In genomic region chr14:8218238-8218637, GRCm38 (mm10) we compare ENCODE assay signal across 9 mouse cellular contexts. TPM values are rescaled to one million over a fixed set of nuclear protein-coding genes. Genes with fewer than 3 reads are reported as not detected.
DNase-seq lines count a peak whose midpoint lies in the region; ATAC-seq and TF ChIP-seq lines count a peak whose summit lies in the region.
"Had no signal": no experiment of that assay in that cellular context is flagged by ENCODE, and none has a peak within 500 bp of the region (broad histone marks: within the 10 kb centered on the region; RNA-seq: fewer than 3 reads in every experiment).

No protein-coding gene starts in this region.

- H3K9me3 ChIP-seq in forebrain, embryonic 11.5 days (ENCODE audit: control insufficient read depth, low read length) = no peaks in the 10 kb centered on the region
- H3K9me3 ChIP-seq in embryonic facial prominence, embryonic 10.5 days = no peaks in the 10 kb centered on the region

- DNase-seq in kidney, adult 2 months = no peak
- DNase-seq in kidney, adult 8-10 months = no peak
- peak; percentile 53 for DNase-seq in R1 (ENCODE audit: low read depth, low spot score)
- no peak for DNase-seq in forebrain, embryonic 11.5 days (ENCODE audit: low spot score)
- peak; percentile 9 for DNase-seq in kidney, postnatal 14 days
- DNase-seq in embryonic facial prominence, embryonic 10.5 days (ENCODE audit: low spot score) = no peak
- DNase-seq in left cerebral cortex, postnatal 4 days = no peak
- DNase-seq: gastrocnemius, postnatal 14 days had no signal

- peaks cover 30% of the 10 kb centered on the region for H3K4me1 ChIP-seq in kidney, adult 2 months (ENCODE audit: control insufficient read depth, insufficient read depth, low read length)
- peaks cover 2% of the 10 kb centered on the region; the same call in 1 of the 2 replicates for H3K4me1 ChIP-seq in forebrain, embryonic 11.5 days (replicated peaks; ENCODE audit: control insufficient read depth, insufficient read depth, low read length)
- H3K4me1 ChIP-seq in embryonic facial prominence, embryonic 10.5 days = peaks cover 38% of the 10 kb centered on the region

- no peaks in the 10 kb centered on the region; the same call in 1 of the 2 replicates for H3K36me3 ChIP-seq in kidney, adult 2 months (ENCODE audit: control insufficient read depth, insufficient read depth, low read length)
- H3K36me3 ChIP-seq in forebrain, embryonic 11.5 days (ENCODE audit: control insufficient read depth, insufficient read depth, low read length) = peaks cover 5% of the 10 kb centered on the region
- peaks cover 10% of the 10 kb centered on the region for H3K36me3 ChIP-seq in embryonic facial prominence, embryonic 10.5 days (replicated peaks)

- no peak overlapping the region for H3K9ac ChIP-seq in forebrain, embryonic 11.5 days (ENCODE audit: low read length)

- TF ChIP-seq POLR2A in kidney, adult 2 months (IDR thresholded peaks at IDR 0.05; ENCODE audit: low read depth, low read length) = no peak

- H3K4me2 ChIP-seq in forebrain, embryonic 11.5 days (ENCODE audit: low read depth, low read length, severe bottlenecking) = no peak overlapping the region

- intact Hi-C loops in left cerebral cortex, postnatal 4 days (cut with DNase I) = loop anchor here (10.0 kb wide), 1 partner anchor 87 kb away; no protein-coding TSS in a partner anchor

- no peak for TF ChIP-seq CTCF in kidney, adult 2 months (conservative IDR thresholded peaks at IDR 0.05; ENCODE audit: insufficient read depth, insufficient read length, low read depth, low read length)

- peak overlapping the region; percentile 82 for H3K27ac ChIP-seq in kidney, adult 2 months (ENCODE audit: insufficient read depth, low read depth, low read length)
- peak overlapping the region; percentile 68; the same call in 1 of the 2 replicates for H3K27ac ChIP-seq in forebrain, embryonic 11.5 days (ENCODE audit: low read depth, low read length)
- H3K27ac ChIP-seq in embryonic facial prominence, embryonic 10.5 days (replicated peaks) = no peak overlapping the region

- WGBS in kidney, adult 2 months = 47% methylated on average over 7 of the region's 7 CpGs
- 29% methylated on average over 7 of the region's 7 CpGs for WGBS in forebrain, embryonic 11.5 days
- WGBS in embryonic facial prominence, embryonic 10.5 days = 45% methylated on average over 7 of the region's 7 CpGs

- no peaks in the 10 kb centered on the region for H3K27me3 ChIP-seq in kidney, adult 2 months (replicated peaks; ENCODE audit: control insufficient read depth, insufficient read depth, low read length)
- peaks cover 6% of the 10 kb centered on the region; the same call in 1 of the 2 replicates for H3K27me3 ChIP-seq in forebrain, embryonic 11.5 days (ENCODE audit: control insufficient read depth, insufficient read depth, low read length)
- peaks cover 27% of the 10 kb centered on the region for H3K27me3 ChIP-seq in embryonic facial prominence, embryonic 10.5 days (replicated peaks; ENCODE audit: low read depth, poor library complexity, severe bottlenecking)

- no peak for ATAC-seq in forebrain, embryonic 11.5 days (replicated peaks; ENCODE audit: low FRiP score)
- no peak for ATAC-seq in activated CD4-positive, CD25-positive, alpha-beta regulatory T cell, adult 4 months

- H3K4me3 ChIP-seq in kidney, adult 2 months (ENCODE audit: insufficient read depth, low read depth, low read length) = no peak overlapping the region
- H3K4me3 ChIP-seq in forebrain, embryonic 11.5 days (ENCODE audit: low read depth, low read length) = no peak overlapping the region
- no peak overlapping the region for H3K4me3 ChIP-seq in embryonic facial prominence, embryonic 10.5 days

RNA-seq across cellular contexts. Expression of gene Kctd6, which starts 4.3 kb away (rescaled TPM):
- 16.2 and 17.2 TPM in 2 replicates for polyA plus RNA-seq in kidney, adult 2 months (2012; rRNA removed)
- polyA plus RNA-seq in forebrain, embryonic 11.5 days (2014; fragmentation: Nextera tagmentation; extraction: Ambion mirVana) = 13.7 and 14.3 TPM in 2 replicates
- 6.3 and 8.3 TPM in 2 replicates for polyA plus RNA-seq in embryonic facial prominence, embryonic 10.5 days (2016; fragmentation: Nextera tagmentation; extraction: Ambion mirVana)
- 10 to 100 TPM; 23.5 to 24.5 TPM for total RNA-seq in left cerebral cortex, postnatal 4 days (2021)
- polyA plus RNA-seq in activated CD4-positive, CD25-positive, alpha-beta regulatory T cell, adult 4 months (2017; shearing (Covaris generic)) = 1 to 10 TPM; 3.2 to 4.5 TPM

RNA-seq across cellular contexts. Expression of gene Acox2, which starts 40.9 kb away (rescaled TPM):
- 190 and 252 TPM in 2 replicates for polyA plus RNA-seq in kidney, adult 2 months (2012; rRNA removed)
- polyA plus RNA-seq in forebrain, embryonic 11.5 days (2014; fragmentation: Nextera tagmentation; extraction: Ambion mirVana) = not detected in 2 replicates
- polyA plus RNA-seq in embryonic facial prominence, embryonic 10.5 days (2016; fragmentation: Nextera tagmentation; extraction: Ambion mirVana) = not detected in 2 replicates
- under 1 TPM; 0.72 TPM for total RNA-seq in left cerebral cortex, postnatal 4 days (2021)
- polyA plus RNA-seq in activated CD4-positive, CD25-positive, alpha-beta regulatory T cell, adult 4 months (2017; shearing (Covaris generic)) = not detected

RNA-seq across cellular contexts. Expression of gene Pdhb, which starts 45.4 kb away (rescaled TPM):
- 100 and 134 TPM in 2 replicates for polyA plus RNA-seq in kidney, adult 2 months (2012; rRNA removed)
- 202 and 213 TPM in 2 replicates for polyA plus RNA-seq in forebrain, embryonic 11.5 days (2014; fragmentation: Nextera tagmentation; extraction: Ambion mirVana)
- polyA plus RNA-seq in embryonic facial prominence, embryonic 10.5 days (2016; fragmentation: Nextera tagmentation; extraction: Ambion mirVana) = 200 and 214 TPM in 2 replicates
- 100 to 1,000 TPM; 132 to 136 TPM for total RNA-seq in left cerebral cortex, postnatal 4 days (2021)
- polyA plus RNA-seq in activated CD4-positive, CD25-positive, alpha-beta regulatory T cell, adult 4 months (2017; shearing (Covaris generic)) = 100 to 1,000 TPM; 117 to 121 TPM

Comparison
In these comparisons a context has a peak if more than half of its experiments do, and no peak if none do; other contexts are left out.
1. DNase-seq: peak in R1 (single experiment) and kidney, postnatal 14 days (single experiment); none in kidney, adult 2 months (single experiment), kidney, adult 8-10 months (0 of 2), forebrain, embryonic 11.5 days (single experiment), embryonic facial prominence, embryonic 10.5 days (single experiment) and left cerebral cortex, postnatal 4 days (single experiment).
2. RNA of gene Acox2, which starts 40.9 kb away (polyA plus RNA-seq): 190 to 252 TPM in kidney, adult 2 months; not detected in embryonic facial prominence, embryonic 10.5 days, not detected in forebrain, embryonic 11.5 days and not detected in activated CD4-positive, CD25-positive, alpha-beta regulatory T cell, adult 4 months; every median in the first group is over 100 times any median in the second.